Mouse (Mus musculus) heart, postnatal 0 days (tissue): ENCODE measurements around the gene Pdhb.

Experiments
- CTCF ChIP-seq: IDR thresholded peaks from 2 replicates; pipeline ENCODE4 v1.5.1; 2016; ENCODE audit warnings: antibody characterized with exemption, control low read depth, low read depth
- EP300 ChIP-seq: IDR thresholded peaks from 2 replicates; pipeline ENCODE4 v1.6.1; 2016; ENCODE audit warnings: antibody characterized with exemption, low read depth

DNA sequence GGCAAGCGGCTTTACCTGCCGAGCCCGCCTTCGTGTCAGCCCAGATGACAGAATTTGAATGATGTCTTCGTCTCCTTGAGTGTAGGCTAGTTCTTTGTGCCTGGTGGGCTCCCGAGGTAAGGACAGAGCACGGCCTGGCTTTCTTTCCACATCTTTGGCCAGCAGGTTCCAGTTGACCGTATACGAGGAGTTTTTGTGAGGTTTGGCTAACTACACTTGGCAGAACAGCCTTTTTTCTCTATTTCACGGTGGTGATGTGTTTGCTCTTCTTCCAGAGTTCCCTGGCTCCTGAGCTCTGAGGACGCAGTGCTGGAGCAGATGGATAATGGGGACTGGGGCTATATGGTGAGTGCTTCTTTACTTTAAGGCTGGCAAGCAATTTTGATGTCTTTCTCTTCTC, 47.1 kb upstream of the Pdhb start:
- TF ChIP-seq CTCF (no peak), EP300 (no peak)
